Mouse (Mus musculus): ENCODE data around the gene Aqp1.

GRCm38 (mm10) chr6:55349231-55349630 is 13.0 kb downstream of the Aqp1 start:
- TF ChIP-seq CTCF (conservative IDR thresholded peaks at IDR 0.05; ENCODE audit: low read length), result no peak
- TF ChIP-seq NANOG (IDR thresholded peaks at IDR 0.05; ENCODE audit: borderline replicate concordance, low read length), result no peak
